Mouse (Mus musculus): ENCODE measurements at regions not wholly inside any gene's neighbourhood (a gene's known extent, or its start where the extent isn't known, plus 50 kb on each side); places are given as distances from the start of the nearest gene placed in this dataset.

DNA sequence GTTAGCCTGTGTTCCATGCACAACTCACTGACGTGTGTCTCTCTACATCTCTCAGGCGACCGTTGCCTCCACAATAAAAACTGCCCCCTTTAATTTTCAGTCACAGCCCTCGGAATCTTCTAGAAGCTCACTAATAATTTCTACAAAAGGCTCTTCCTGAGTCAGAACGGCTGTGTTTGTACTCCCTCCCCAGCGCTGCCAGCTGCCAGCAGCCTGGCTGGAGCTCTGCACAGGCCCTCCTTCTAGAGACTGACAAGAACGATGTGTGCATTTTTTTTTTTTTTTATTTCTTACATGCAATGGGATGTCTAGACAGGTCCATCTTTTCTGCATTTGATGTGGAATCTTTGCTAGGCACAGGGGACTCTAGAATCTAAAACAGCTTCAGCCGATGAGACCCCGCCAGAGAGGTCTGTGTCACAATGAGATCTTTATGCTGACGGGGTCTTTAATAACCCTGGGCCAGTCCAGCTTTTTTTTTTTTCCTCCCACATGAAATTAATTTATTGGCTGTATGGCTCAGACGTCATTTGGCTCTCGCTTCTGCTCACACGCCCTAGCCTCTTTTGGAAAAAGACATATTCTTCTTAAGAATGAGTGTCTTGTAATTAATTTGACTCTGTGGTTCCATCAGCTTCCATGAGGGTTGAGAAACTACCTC lies 185.8 kb upstream of the Zfp507 start:
- no peak for DNase-seq (ENCODE audit: low read depth)

DNA sequence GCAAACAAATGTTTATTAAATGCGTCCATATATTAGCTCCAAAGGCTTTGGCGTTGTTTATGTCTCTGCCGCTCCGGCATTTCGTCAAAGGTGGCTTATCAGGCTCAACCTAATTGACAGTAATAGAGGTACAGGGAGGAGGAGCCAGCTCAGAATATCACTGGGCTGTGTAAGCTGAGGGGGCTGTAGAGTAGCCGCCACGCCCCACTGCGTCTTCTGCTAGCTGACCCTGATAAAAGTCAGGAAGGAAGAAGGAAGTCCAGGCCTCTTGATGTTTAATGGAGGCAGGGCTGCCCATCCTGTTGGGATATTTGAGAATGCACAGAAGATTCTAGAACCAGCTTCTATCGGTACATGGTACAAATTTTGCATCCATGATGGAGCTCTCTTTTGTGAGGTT lies 175.2 kb upstream of the Zfp507 start:
- DNase-seq (ENCODE audit: low read depth) = no peak

DNA sequence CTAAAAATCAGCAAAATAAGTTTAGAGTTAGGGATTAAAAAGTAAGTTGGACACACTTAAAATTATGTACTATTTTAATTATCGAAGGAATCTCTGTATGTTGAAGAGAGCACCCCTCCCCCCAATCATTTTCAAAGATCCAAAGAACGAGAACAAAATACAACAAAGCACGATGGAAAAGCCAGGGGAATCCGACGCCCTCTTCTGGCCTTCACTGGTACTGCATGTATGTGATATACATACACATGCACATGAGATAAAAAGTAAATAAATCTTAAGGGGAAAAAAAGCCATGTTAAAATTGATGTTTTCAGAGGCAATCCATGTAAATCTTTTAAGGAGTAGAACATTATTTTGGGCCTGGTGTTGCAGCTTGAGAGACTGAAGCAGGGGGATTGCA lies 155.9 kb upstream of the Zfp507 start:
- DNase-seq (ENCODE audit: low read depth) = no peak

GRCm38 (mm10) chr7:35958052-35958451 lies 155.2 kb upstream of the Zfp507 start:
- DNase-seq (ENCODE audit: low read depth) = no peak

DNA sequence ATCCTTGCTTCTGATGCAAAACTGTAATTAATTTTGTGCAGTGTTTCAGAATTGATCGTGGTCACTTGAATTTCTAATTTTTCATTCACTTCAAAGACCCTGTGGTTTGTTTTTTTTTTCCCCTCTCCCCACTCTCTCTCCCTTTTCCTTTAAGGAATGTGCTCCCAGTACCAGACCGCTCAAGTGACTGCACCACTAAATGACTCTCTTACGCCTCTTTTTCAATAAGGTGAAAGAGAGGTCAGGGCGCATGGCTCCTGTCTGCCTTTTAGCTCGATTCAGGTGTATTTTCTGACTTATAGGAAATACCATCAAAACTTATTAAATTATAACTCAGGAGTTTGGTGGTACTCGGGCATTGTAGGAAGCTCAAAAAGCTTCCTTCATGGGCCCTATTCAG lies 146.0 kb upstream of the Zfp507 start:
- no peak for DNase-seq (ENCODE audit: low read depth)

DNA sequence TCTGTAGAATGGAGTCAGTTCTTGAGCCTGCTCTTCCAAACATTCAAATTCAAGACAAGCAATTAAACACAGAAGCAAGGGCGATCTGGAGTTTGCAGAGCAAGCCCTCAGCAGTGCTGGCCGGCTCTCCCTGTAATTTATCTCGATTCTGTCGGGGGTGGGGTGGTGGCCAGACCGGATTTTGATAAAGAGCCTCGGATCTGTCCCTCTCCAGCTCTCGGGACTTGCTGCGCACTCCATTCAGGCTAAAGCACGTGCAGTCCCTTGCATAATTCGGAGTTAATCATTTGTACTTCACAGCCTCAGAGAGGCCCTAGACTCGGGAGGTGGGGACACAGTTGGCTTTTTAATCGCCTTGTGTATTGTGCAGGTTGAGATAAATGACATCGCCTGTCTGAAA lies 145.6 kb upstream of the Zfp507 start:
- no peak for DNase-seq (ENCODE audit: low read depth)

DNA sequence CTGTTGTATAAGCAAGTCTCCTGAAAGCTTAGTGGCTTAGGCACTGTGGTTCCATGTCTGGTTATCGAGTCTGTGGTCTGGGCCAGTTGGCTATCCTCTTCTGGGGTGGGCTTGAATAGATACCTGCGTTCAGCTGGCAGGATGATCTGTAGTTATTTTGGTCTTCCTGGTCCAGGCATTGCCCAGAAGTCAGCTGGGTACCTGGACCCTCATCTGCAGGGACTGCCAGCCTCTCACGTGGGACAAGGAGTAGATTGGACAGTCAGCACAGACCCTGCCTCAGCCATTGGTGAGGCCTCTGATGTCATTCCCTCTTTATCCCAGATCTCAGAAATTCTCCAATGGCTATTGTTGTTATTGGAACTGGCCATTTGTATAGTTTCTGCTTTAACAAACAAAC lies 138.3 kb upstream of the Zfp507 start:
- DNase-seq (ENCODE audit: low read depth) = no peak

GRCm38 (mm10) chr7:35938123-35938869 lies 135.5 kb upstream of the Zfp507 start:
- no peak for DNase-seq (ENCODE audit: low read depth)

GRCm38 (mm10) chr7:35926749-35927148 lies 123.9 kb upstream of the Zfp507 start:
- DNase-seq (ENCODE audit: low read depth) = no peak

- no peak for DNase-seq (ENCODE audit: low read depth)
These were observed 119.8 kb upstream of the Zfp507 start for GRCm38 (mm10) chr7:35922582-35922981.

- no peak for DNase-seq (ENCODE audit: low read depth)
These were observed 118.1 kb upstream of the Zfp507 start for GRCm38 (mm10) chr7:35920884-35921283.

GRCm38 (mm10) chr7:35920194-35920609 lies 117.4 kb upstream of the Zfp507 start:
- no peak for DNase-seq (ENCODE audit: low read depth)

DNA sequence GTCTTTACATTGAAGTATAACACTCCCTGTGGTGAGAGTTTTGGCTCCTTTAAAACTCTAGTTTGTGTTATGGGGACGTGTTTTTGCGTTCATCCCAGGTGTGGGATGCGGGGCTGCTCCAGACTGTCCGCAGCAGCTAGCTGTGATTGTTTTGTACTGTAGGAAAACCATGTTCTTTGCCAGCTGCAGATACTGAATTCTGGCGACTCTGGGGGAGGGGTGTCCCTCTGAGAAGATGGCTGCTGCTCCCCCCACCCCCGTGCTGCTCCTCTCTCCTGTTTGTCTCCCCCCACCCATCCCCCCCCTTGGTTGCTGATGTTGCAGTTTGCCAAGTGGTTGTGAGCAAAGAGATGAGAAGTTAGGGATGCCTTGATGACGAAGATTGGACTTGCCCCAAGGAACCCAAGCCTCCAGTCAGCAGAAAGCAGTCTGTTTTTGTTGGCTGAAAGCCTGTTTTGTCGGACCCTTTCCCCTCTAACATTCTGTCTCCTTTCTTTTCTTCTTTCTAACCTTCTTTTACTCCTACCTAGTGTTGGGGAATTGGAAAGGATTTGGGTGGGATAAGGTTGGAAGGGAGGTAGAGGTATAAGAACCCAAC lies 107.4 kb upstream of the Zfp507 start:
- DNase-seq (ENCODE audit: low read depth) = no peak

DNA sequence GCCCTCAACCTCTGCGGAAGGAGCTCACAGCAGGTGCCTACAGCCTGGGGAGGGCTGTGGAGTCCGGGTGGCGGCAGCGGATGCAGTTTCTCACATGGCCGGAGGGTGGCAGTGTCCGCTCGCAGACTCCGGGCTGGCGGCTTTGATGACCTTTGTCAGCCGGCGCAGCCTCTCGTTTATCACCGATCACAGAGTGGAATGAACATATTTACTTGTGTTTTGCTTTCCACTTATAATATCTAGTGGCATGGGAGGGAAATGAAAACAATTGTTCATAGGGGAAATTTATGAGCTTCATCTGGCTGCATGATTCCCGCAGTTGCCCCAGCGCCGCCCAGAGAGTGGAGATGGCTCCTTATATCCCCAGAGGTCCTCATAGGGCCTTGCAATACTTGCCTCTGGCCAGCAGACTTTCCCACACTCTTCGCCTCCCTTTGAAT lies 99.2 kb upstream of the Zfp507 start:
- no peak for DNase-seq (ENCODE audit: low read depth)

GRCm38 (mm10) chr7:35898701-35899445 lies 96.1 kb upstream of the Zfp507 start:
- DNase-seq (ENCODE audit: low read depth) = no peak

DNA sequence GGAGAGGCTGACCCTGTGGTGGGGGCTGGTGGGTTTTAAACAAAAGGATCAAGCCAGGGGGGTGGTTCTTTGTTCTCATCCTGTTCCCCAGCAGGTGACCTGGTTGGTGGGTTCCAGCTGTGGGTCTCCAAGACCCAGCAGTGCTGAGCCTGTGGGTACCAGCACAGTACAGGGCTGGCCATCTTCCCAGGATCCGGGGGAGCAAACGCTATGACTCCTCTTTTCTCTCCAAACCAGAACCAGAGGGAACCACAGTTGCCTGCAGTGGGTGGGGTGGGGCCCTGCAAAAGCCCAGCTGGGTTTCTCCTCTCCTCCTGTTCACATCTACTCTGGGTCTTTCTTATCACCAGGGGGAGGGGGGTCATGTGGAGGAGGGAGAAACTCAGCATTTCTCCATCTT lies 90.5 kb upstream of the Zfp507 start:
- DNase-seq (ENCODE audit: low read depth) = no peak

DNA sequence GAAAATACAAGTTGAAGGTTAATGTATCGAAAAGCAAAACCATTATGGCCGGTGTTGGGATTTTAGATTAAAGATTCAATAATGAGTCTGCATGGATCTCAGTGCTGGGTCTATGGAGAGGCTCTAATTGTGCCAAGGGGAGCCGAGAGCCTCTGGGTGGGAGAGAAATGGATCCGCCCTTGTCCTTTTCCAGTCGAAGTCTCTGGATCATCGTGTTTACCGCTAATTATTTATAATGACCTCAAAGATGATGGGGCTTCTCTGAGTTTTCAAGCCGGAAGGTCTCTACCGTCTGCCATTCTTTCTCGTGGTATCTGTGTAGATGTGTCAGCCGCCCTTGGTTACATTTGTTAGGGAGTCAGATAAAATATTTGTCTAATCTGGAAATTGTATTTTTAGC lies 83.2 kb upstream of the Zfp507 start:
- DNase-seq (ENCODE audit: low read depth) = no peak

DNA sequence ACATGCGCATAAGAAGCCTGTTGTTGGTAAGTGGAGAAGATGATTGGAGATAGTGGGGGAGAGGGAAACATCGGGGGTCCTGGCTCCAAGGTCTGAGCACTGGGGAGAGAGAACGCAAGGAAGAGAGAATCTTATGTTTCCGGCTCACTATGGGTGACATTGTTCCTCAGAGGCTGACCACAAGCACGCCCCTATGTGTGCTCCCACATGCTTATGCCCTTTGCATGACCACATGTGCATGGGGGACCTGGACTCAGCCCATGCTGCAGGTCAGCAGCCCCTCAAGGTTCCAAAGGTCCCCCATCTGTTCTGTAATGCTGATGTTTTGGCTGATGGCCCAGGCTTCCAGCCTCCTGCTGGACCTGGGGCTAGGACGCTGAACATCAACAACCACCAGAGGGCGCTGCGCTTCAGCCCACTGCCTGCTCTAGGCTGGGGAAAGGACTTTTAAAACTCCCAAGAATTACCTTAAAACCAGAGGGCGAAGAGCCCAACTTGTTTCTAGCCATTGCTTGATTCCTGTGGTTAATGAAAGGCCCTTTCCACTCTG lies 77.0 kb upstream of the Zfp507 start:
- no peak for DNase-seq (ENCODE audit: low read depth)

DNA sequence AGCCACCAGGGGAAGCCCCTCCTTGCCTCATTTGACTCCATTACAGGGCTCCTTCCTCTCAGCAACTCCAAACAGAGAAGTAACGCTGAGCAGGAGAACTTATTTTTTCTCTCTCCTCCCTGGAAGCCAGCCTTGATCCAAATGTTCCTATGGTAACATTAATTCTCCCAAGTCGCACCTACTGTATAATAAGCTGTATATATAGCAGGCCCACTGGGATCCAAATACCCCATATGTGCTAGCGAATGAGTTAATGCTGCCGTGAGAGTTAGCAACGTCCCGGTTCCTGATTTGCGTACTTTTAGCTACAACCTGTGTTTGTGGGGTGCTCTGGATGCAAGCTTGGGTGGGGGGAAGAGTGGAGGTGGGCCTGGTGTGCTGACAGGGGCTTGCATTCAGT lies 75.4 kb upstream of the Zfp507 start:
- DNase-seq (ENCODE audit: low read depth) = no peak

DNA sequence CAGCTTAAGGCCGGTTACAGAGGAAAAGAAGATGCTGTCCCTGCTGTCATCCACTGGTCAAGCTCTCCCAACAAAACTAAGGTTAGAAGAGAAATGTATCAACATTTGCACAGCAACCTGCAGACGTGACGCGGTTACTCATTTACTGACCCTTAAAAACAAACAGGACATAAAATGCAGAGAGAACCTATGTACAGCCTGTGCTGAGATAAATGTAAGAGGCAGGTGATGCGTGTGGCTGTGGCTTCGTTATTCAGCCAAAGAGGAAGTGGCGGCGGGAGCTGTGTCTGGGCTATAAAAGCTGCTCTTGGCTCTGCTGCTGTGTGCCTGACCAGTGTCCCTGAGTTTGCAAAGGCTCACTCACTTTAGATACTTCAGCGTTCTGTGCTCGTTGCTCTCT lies 58.2 kb upstream of the Zfp507 start:
- DNase-seq (ENCODE audit: low read depth) = no peak

- DNase-seq (ENCODE audit: low read depth) = no peak
These were observed 56.8 kb upstream of the Zfp507 start for GRCm38 (mm10) chr7:35859601-35860000.

- no peak for DNase-seq (ENCODE audit: low read depth)
These were observed 54.9 kb upstream of the Zfp507 start for GRCm38 (mm10) chr7:35857693-35858092.

All from gonadal fat pad, adult 2 months (tissue).